Mouse (Mus musculus): ENCODE measurements around the gene Mrgpra4.

Mrgpra4 gene

DNA sequence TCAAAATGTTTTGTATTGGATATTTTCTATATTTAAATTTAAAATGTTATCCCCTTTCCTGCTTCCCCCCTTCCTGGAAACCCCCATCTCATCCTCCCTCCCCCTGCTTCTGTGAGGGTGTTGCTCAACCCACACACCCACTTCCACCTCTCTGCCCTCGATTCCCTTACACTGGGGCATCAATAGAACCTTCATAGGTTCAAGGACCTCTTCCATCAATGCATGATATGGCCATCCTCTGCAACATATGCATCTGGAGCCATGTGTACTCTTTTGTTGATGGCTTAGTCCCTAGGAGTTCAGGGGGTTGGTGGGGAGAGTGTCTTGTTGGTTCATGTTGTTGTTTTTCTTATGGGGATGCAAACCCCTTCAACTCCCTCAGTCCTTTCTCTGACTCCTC lies at the start of gene Mrgpra4:
Gene Mrgpra4, minus strand, starts transcription at position 101 of the 400 bp plus-strand sequence.
- no peak for DNase-seq (ENCODE audit: low read depth, low spot score)

GRCm38 (mm10) chr7:48027497-48027896 lies 45.6 kb upstream of the Mrgpra4 start, which contains the start of gene Mrgprx1:
Mrgprx1 (minus strand) TSS chr7:48027597.
- no peak for DNase-seq (ENCODE audit: low read depth, low spot score)

DNA sequence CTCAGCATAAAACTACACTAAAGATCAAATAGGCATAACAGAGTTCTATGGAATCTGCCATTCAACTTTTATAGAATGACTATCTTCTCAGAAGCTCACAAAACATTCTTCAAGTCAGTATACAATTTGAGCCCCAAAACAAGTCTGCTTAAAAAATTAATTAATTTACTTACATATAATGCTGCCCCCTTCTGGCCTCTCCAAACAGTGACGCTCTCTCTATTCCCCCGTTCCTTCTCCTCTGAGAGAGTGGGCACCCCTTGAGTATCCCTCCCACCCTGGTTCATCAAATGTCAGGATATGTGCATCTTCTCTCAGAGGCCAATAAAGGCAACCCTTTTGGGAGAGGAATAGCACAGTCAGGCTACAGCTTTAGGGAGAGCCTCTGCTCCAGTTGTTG lies 36.0 kb upstream of the Mrgpra4 start:
- no peak for DNase-seq (ENCODE audit: low read depth, low spot score)

GRCm38 (mm10) chr7:47995689-47996088 lies 13.8 kb upstream of the Mrgpra4 start:
- DNase-seq (ENCODE audit: low read depth, low spot score): no peak

DNA sequence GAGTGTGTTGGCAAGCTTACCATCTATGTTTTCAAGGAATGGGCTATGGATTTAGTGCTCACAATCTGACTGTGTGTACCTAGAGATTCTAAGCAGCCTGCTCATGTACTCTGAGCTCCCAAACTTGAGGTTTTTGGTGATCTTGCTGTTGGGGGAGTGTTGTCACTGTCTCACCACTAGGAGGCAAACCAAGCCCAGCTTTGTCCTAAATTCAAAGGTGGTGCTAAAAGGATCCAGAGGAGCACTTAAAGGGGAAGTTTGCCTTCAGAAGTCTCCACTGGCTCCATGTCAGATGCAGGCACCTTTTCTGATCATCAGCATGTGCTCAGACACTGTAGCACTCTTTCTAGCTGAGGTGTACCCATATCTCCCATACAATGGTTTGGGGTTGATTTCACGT lies 4.9 kb upstream of the Mrgpra4 start:
- DNase-seq (ENCODE audit: low read depth, low spot score): no peak

Measured in retina, postnatal 7 days (tissue).